ENCODE assay signal across 21 mouse cellular contexts in genomic region chr9:32098425-32099155, GRCm38 (mm10). TPM values are rescaled to one million over a fixed set of nuclear protein-coding genes. Genes with fewer than 3 reads are reported as not detected.
DNase-seq lines count a peak whose midpoint lies in the region; ATAC-seq lines count a peak whose summit lies in the region.
"Had no signal": no experiment of that assay in that cellular context is flagged by ENCODE, and none has a peak within 500 bp of the region (broad histone marks: within the 10 kb centered on the region; RNA-seq: fewer than 3 reads in every experiment).

No protein-coding gene starts in this region.

- H3K27ac ChIP-seq in midbrain, embryonic 11.5 days (ENCODE audit: low read depth, low read length), result no peak overlapping the region
- no peak overlapping the region for H3K27ac ChIP-seq in midbrain, embryonic 14.5 days (replicated peaks; ENCODE audit: low read depth, low read length)
- peak overlapping the region; percentile 80 for H3K27ac ChIP-seq in liver, embryonic 13.5 days
- H3K27ac ChIP-seq: forebrain, embryonic 12.5 days; heart, adult 2 months; hindbrain, embryonic 10.5 days; hindbrain, postnatal 0 days; midbrain, embryonic 10.5 days; neural tube, embryonic 12.5 days had no signal

- 90% methylated on average over 9 of the region's 9 CpGs for WGBS in midbrain, embryonic 11.5 days
- WGBS in midbrain, embryonic 14.5 days, result 91% methylated on average over 9 of the region's 9 CpGs
- 22% methylated on average over 9 of the region's 9 CpGs for WGBS in liver, embryonic 13.5 days (ENCODE audit: insufficient replicate concordance)

- H3K9ac ChIP-seq in midbrain, embryonic 11.5 days (ENCODE audit: low read length), result no peak overlapping the region
- H3K9ac ChIP-seq in midbrain, embryonic 14.5 days (replicated peaks; ENCODE audit: low read length), result no peak overlapping the region
- no peak overlapping the region for H3K9ac ChIP-seq in liver, embryonic 13.5 days
- H3K9ac ChIP-seq: forebrain, embryonic 12.5 days; neural tube, embryonic 12.5 days had no signal

- H3K4me2 ChIP-seq in midbrain, embryonic 11.5 days, result no peak overlapping the region
- no peak overlapping the region for H3K4me2 ChIP-seq in midbrain, embryonic 14.5 days (ENCODE audit: low read length)
- H3K4me2 ChIP-seq in liver, embryonic 13.5 days, result no peak overlapping the region
- H3K4me2 ChIP-seq: forebrain, embryonic 12.5 days; neural tube, embryonic 12.5 days had no signal

- no peaks in the 10 kb centered on the region for H3K9me3 ChIP-seq in midbrain, embryonic 11.5 days (ENCODE audit: control insufficient read depth, low read length)
- H3K9me3 ChIP-seq in midbrain, embryonic 14.5 days (ENCODE audit: control insufficient read depth, low read length), result no peaks in the 10 kb centered on the region
- no peaks in the 10 kb centered on the region for H3K9me3 ChIP-seq in liver, embryonic 13.5 days (replicated peaks)
- H3K9me3 ChIP-seq: forebrain, embryonic 12.5 days; hindbrain, embryonic 10.5 days; midbrain, embryonic 10.5 days; neural tube, embryonic 12.5 days had no signal

- H3K27me3 ChIP-seq in midbrain, embryonic 11.5 days (ENCODE audit: control insufficient read depth, insufficient read depth, low read length), result no peaks in the 10 kb centered on the region
- H3K27me3 ChIP-seq in midbrain, embryonic 14.5 days (ENCODE audit: control insufficient read depth, insufficient read depth, low read length), result no peaks in the 10 kb centered on the region
- H3K27me3 ChIP-seq in liver, embryonic 13.5 days, result no peaks in the 10 kb centered on the region
- H3K27me3 ChIP-seq: CH12.LX; forebrain, embryonic 12.5 days; neural tube, embryonic 12.5 days had no signal

- H3K4me1 ChIP-seq in midbrain, embryonic 11.5 days (ENCODE audit: control insufficient read depth, insufficient read depth, low read length), result no peaks in the 10 kb centered on the region
- H3K4me1 ChIP-seq in midbrain, embryonic 14.5 days (ENCODE audit: control insufficient read depth, insufficient read depth, low read length), result peaks cover 14% of the 10 kb centered on the region
- peaks cover 71% of the 10 kb centered on the region for H3K4me1 ChIP-seq in liver, embryonic 13.5 days (replicated peaks)

- no peaks in the 10 kb centered on the region for H3K36me3 ChIP-seq in midbrain, embryonic 11.5 days (ENCODE audit: control insufficient read depth, insufficient read depth, low read length)
- H3K36me3 ChIP-seq in midbrain, embryonic 14.5 days (ENCODE audit: control insufficient read depth, insufficient read depth, low read length), result no peaks in the 10 kb centered on the region
- no peaks in the 10 kb centered on the region for H3K36me3 ChIP-seq in liver, embryonic 13.5 days
- H3K36me3 ChIP-seq: forebrain, embryonic 12.5 days; hindbrain, embryonic 10.5 days; midbrain, embryonic 10.5 days; neural tube, embryonic 12.5 days had no signal

- DNase-seq in midbrain, embryonic 11.5 days (ENCODE audit: low spot score, missing footprints), result peak; percentile 73
- no peak for DNase-seq in midbrain, embryonic 14.5 days
- DNase-seq in liver, embryonic 13.5 days, result peak; percentile 73
- DNase-seq in yolk sac, embryonic 10.5 days (ENCODE audit: low spot score), result peak; percentile 61
- DNase-seq in left cerebral cortex, adult 9 months (ENCODE audit: low spot score in 2 of 2), result no peak
- no peak for DNase-seq in kidney, adult 8-10 months
- DNase-seq: adrenal gland, adult 2 months; cerebellum, adult 11 months; cerebellum, postnatal 25 days; gastrocnemius, postnatal 14 days; heart, adult 2 months; layer of hippocampus, adult 9-11 months; lung, adult 2 months; thymus, postnatal 36 days had no signal

- H3K4me3 ChIP-seq in midbrain, embryonic 11.5 days (ENCODE audit: low read depth, low read length), result no peak overlapping the region
- no peak overlapping the region for H3K4me3 ChIP-seq in midbrain, embryonic 14.5 days (replicated peaks; ENCODE audit: low read depth, low read length)
- H3K4me3 ChIP-seq in liver, embryonic 13.5 days (replicated peaks), result no peak overlapping the region
- H3K4me3 ChIP-seq: forebrain, embryonic 12.5 days; heart, adult 2 months; hindbrain, embryonic 10.5 days; midbrain, embryonic 10.5 days; neural tube, embryonic 12.5 days had no signal

- ATAC-seq in midbrain, embryonic 11.5 days (ENCODE audit: low FRiP score), result no peak
- no peak for ATAC-seq in midbrain, embryonic 14.5 days (ENCODE audit: low FRiP score, low TSS enrichment)
- peak; percentile 48; the same call in 1 of the 2 replicates for ATAC-seq in common myeloid progenitor, adult 5-6 weeks (replicated peaks; ENCODE audit: low read depth, poor library complexity, severe bottlenecking)
- ATAC-seq in liver, embryonic 13.5 days (ENCODE audit: low read depth), result peak; percentile 88
- ATAC-seq: hindbrain, postnatal 0 days had no signal

RNA-seq across cellular contexts. Expression of gene Arhgap32, which starts 17.3 kb away (rescaled TPM):
- polyA plus RNA-seq in midbrain, embryonic 11.5 days (2014; fragmentation: Nextera tagmentation; extraction: Ambion mirVana), result 6.9 and 7.2 TPM in 2 replicates
- 18.0 and 19.7 TPM in 2 replicates for polyA plus RNA-seq in midbrain, embryonic 14.5 days (2014; fragmentation: Nextera tagmentation; extraction: Ambion mirVana)
- total RNA-seq in common myeloid progenitor, adult 5-6 weeks (2017), result 8.3 and 12.4 TPM in 2 replicates
- polyA plus RNA-seq in liver, embryonic 13.5 days (2015; fragmentation: Nextera tagmentation; extraction: Ambion mirVana), result 0.28 and 0.35 TPM in 2 replicates

Comparison
In these comparisons a context has a peak if more than half of its experiments do, and no peak if none do; other contexts are left out.
1. DNase-seq: peak in midbrain, embryonic 11.5 days (single experiment), liver, embryonic 13.5 days (single experiment) and yolk sac, embryonic 10.5 days (single experiment); none in midbrain, embryonic 14.5 days (single experiment), left cerebral cortex, adult 9 months (0 of 2) and kidney, adult 8-10 months (0 of 2).
2. ATAC-seq: peak in common myeloid progenitor, adult 5-6 weeks (single experiment) and liver, embryonic 13.5 days (single experiment); none in midbrain, embryonic 11.5 days (single experiment) and midbrain, embryonic 14.5 days (single experiment).